Mouse (Mus musculus) spleen, adult 2 months (tissue): ENCODE results near the gene Hivep1.

Source experiments
- CTCF ChIP-seq: fragments of 200-500 bp; IDR thresholded peaks from 2 replicates; pipeline ENCODE4 v1.5.1; 2011; ENCODE audit warnings: mild to moderate bottlenecking, inconsistent platforms; ENCODE audit not compliant: insufficient read depth, insufficient read length, insufficient replicate concordance; ENCODE audit errors: extremely low read depth
- POLR2A ChIP-seq: fragments of 200-500 bp; IDR thresholded peaks from 2 replicates; pipeline ENCODE4 v1.6.1; 2011; ENCODE audit warnings: low read depth, low read length, inconsistent platforms

DNA sequence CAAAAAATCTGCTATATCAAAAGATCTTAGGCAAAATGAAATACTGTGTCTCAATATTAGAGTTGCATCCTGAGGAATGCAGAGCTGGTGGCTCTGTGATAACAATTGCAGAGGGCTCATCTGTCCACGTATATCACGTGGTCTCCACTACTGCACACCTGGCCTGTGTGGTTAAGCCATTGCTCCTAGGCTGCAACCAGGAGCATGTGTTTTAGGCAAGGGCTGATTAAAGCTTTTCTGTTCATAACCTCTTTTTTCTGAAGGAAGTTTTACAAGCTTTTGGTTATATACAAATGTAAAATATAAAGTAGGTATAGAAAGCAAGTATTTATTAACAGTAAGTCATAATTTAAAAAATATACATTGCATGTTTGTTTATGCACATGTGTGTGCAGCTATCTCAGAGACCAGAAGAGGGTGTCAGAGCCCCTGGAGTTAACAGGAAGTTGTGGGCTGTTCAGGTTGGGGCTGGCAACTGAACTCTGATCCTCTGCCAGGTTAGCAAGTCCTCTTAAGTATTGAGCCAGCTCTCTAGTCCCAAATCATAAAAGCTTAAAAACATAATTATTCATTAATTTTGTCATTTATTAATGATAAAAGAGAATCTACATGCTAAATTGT lies 5.0 kb downstream of the Hivep1 start:
- TF ChIP-seq CTCF (no peak), POLR2A (no peak)
